Mouse (Mus musculus): ENCODE results near the gene Adam30.

The Adam30 gene

DNA sequence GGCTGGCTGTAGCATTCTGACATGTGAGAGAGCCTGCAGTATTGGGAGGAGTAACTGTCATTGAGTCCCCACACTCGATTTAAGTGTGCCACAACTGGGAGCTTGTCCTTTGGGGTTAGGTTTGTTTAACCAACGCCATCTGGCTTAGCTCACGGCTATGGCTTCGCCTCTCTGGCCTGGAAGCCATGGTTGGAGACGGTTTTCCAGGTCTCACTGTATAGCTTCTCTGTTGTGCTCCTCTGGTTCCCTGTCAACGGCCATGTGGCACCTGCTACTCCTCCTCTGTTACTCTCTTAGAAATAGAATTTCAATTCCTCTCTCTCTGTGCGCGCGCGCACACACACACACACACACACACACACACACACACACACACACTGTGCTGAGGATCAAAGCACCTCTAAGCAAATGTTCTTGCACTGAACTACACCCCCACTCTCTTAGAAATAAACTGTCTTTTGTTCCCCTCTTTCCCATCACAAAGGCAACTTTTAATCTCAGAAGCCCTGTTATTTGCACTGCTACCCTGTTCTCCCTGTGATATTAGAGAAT is 24.8 kb downstream of the Adam30 start:
- DNase-seq (ENCODE audit: low spot score in 2 of 2), result no peak

GRCm38 (mm10) chr3:98187777-98188176 is 27.3 kb downstream of the Adam30 start:
- no peak for DNase-seq (ENCODE audit: low spot score in 2 of 2)

DNA sequence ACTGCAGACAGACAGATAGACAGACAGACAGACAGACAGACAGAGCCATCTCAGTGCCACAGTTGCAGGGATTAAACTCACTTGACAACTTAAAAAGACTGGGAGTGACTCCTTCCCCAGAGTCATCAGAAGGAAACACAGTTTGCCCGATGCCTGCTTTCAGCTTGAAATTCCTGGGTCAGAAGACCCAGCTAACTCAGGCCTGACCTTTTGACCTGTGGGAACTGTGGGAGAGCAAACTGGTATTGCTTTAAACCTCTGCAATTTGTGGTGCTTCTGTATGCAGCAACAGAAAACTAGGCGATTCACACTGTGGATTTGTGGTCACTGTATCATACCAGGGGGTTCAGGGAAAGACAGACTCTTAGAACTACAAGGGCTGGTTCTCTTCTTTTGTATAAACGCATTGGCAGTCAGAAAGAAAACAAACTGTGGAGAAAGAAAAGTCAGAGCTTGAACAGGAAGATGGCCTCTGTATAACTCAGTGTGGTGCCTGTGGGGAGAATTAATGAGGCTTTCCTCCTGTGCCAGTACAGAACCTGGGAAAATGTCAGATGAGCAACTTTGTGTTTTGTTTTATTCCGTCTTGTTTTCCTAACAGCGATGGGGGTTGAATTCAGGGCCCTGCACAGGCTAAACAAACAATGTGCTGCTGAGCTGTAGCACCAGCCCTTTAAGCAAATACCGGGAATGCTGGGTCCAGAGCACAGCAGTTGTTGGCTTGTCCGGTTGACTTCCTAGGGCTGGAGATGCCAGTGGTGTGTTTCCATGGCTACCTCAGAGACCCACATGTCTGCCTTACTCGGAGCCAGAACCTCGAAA is 37.5 kb downstream of the Adam30 start:
- DNase-seq (ENCODE audit: low spot score in 2 of 2), result peak in 1 of 2 experiments; percentile 15

DNA sequence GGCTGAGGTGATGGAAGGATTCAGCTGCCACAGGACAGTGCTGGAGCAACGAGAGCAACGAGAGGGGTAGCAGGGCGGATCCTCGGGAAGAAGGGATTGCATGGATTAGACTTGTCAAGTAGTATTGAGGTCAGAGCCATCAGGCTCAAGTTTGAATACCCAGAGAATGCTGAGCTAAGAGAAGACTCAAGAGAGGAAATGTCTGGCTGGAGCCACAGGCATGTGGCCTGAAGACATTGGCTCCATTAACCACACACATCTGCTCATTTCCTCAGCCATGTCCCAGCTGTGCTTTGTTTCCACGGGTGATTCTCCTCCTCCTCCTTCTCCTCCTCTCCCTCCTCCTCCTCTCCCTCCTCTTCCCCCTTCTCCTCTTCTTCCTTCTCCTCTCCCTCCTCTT is 39.3 kb downstream of the Adam30 start:
- DNase-seq (ENCODE audit: low spot score in 2 of 2), result no peak

GRCm38 (mm10) chr3:98203282-98203681 is 42.9 kb downstream of the Adam30 start:
- DNase-seq (ENCODE audit: low spot score in 2 of 2), result no peak

DNA sequence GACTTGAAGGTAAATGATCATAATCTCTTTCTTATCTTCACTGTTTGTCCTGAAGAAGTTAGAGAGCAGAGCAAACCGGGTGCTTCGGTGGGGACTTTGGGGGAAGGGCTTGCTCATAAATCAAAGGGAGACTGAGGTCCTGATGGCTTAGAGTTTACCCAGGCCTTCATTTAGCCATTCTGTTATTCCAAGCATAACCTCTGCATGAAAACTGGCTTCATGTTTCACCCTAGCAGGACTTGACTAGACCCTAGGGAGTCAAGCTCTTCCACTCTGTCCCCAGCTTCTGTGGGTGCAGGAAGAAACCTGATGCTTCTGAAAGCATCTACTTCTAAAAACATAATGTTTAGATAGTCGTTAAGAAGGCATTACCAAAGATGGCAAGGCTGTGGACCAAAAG is 46.5 kb downstream of the Adam30 start:
- no peak for DNase-seq (ENCODE audit: low spot score in 2 of 2)

- DNase-seq (ENCODE audit: low spot score in 2 of 2), result no peak
These were observed 48.7 kb downstream of the Adam30 start for GRCm38 (mm10) chr3:98209161-98209560.

DNA sequence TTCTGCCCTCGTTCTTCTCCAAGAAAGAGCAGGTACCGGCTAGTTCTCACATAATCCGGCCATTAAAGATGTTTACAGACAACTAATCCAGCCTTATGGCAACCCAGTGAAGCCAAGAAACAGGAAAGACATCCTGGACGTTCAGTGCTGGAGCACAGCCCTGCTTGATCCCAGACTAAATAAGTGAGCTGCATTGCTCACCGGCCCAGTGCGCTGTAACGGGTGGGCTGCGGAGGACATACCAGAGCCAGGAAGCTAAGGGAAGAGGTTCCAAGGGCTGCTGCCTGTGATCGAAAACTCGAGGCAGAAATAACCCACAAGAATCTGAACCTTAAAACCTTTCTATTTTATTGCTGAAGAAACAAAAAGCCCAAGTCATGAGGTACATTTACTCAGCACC is 50.4 kb downstream of the Adam30 start:
- no peak for DNase-seq (ENCODE audit: low spot score in 2 of 2)

- peak; percentile 67 to 81 for DNase-seq (ENCODE audit: low spot score in 2 of 2)
These were observed 51.1 kb downstream of the Adam30 start for GRCm38 (mm10) chr3:98211301-98212081.
